Mouse (Mus musculus): ENCODE data around the gene Tek. TPM values are rescaled to one million over a fixed set of nuclear protein-coding genes. Genes with fewer than 3 reads are reported as not detected.

Tek gene
- polyA plus RNA-seq, 1 experiment from 2014 or later = 12.1 TPM

DNA sequence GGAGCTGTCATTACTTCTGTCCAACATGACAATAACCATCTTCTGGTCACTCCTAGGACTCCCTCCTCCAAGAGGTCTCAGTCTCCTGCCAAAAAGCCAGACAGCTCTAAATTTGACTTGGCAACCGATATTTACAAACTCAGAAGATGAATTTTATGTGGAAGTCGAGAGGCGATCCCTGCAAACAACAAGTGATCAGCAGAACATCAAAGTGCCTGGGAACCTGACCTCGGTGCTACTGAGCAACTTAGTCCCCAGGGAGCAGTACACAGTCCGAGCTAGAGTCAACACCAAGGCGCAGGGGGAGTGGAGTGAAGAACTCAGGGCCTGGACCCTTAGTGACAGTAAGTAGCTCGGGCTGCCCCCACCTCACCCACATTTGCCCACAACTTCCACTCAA, 98.0 kb downstream of the Tek start:
- H3K9me3 ChIP-seq (ENCODE audit: control insufficient read depth, low read length) = no peaks in the 10 kb centered on the region
- no peak overlapping the region for H3K4me2 ChIP-seq (ENCODE audit: low read length)
- no peaks in the 10 kb centered on the region for H3K36me3 ChIP-seq (ENCODE audit: control insufficient read depth, insufficient read depth, low read length)
- H3K27me3 ChIP-seq (replicated peaks; ENCODE audit: control insufficient read depth, insufficient read depth, low read length) = no peaks in the 10 kb centered on the region
- 67% methylated on average over 7 of the region's 7 CpGs for WGBS
- H3K9ac ChIP-seq (ENCODE audit: low read length) = no peak overlapping the region
- no peak overlapping the region for H3K27ac ChIP-seq (ENCODE audit: low read depth)
- H3K4me3 ChIP-seq (ENCODE audit: low read depth, low read length) = no peak overlapping the region
- H3K4me1 ChIP-seq (replicated peaks; ENCODE audit: control insufficient read depth, insufficient read depth, low read length) = no peaks in the 10 kb centered on the region
- ATAC-seq (replicated peaks; ENCODE audit: low FRiP score, low TSS enrichment, low read depth) (no peak), DNase-seq (ENCODE audit: low spot score) (no peak)

DNA sequence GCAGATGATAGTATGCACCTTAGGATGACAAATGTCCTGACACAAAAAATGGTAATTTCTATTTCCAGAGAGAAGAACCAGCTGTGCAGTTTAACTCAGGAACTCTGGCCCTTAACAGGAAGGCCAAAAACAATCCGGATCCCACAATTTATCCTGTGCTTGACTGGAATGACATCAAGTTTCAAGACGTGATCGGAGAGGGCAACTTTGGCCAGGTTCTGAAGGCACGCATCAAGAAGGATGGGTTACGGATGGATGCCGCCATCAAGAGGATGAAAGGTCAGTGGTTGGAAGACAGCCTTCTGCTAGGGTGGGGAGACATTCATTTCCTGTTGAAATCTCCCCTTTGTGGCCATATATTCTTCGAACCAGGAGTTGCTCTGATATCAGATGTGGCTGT, 114.2 kb downstream of the Tek start:
- Histone ChIP-seq H3K36me3 (ENCODE audit: control insufficient read depth, insufficient read depth, low read length) (no peaks in the 10 kb centered on the region), H3K27ac (ENCODE audit: low read depth) (no peak overlapping the region), H3K9me3 (ENCODE audit: control insufficient read depth, low read length) (no peaks in the 10 kb centered on the region), H3K27me3 (replicated peaks; ENCODE audit: control insufficient read depth, insufficient read depth, low read length) (no peaks in the 10 kb centered on the region), H3K4me1 (replicated peaks; ENCODE audit: control insufficient read depth, insufficient read depth, low read length) (no peaks in the 10 kb centered on the region), H3K4me2 (ENCODE audit: low read length) (no peak overlapping the region), H3K9ac (ENCODE audit: low read length) (no peak overlapping the region), H3K4me3 (ENCODE audit: low read depth, low read length) (no peak overlapping the region)
- DNase-seq (ENCODE audit: low spot score) (no peak), ATAC-seq (replicated peaks; ENCODE audit: low FRiP score, low TSS enrichment, low read depth) (no peak)
- WGBS = 85% methylated on average over 7 of the region's 7 CpGs

DNA sequence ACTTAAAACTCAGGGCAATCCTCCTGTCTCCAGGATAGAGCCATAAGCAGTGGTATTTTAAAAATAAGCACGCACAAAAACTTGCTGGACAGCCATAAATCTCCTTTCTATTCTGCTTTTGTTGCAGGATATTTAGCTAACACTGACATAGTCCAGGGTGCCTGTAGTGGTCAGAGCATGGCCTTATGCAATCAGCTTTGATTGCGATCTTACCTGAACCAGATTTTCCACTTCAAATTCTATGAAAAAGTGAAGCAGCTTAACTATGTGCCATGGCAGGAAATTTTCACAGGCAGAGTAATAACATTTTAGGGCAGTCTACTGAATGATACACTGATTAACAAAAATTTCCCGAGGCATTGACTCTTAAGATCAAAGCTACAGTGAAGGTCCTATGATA, 115.2 kb downstream of the Tek start:
- no peak overlapping the region for H3K27ac ChIP-seq (ENCODE audit: low read depth)
- no peaks in the 10 kb centered on the region for H3K9me3 ChIP-seq (ENCODE audit: control insufficient read depth, low read length)
- DNase-seq (ENCODE audit: low spot score) (no peak), ATAC-seq (replicated peaks; ENCODE audit: low FRiP score, low TSS enrichment, low read depth) (no peak)
- H3K36me3 ChIP-seq (ENCODE audit: control insufficient read depth, insufficient read depth, low read length) = no peaks in the 10 kb centered on the region
- 54% methylated on average over 3 of the region's 3 CpGs for WGBS
- H3K4me1 ChIP-seq (replicated peaks; ENCODE audit: control insufficient read depth, insufficient read depth, low read length) = no peaks in the 10 kb centered on the region
- H3K4me3 ChIP-seq (ENCODE audit: low read depth, low read length) = no peak overlapping the region
- H3K4me2 ChIP-seq (ENCODE audit: low read length) = no peak overlapping the region
- no peak overlapping the region for H3K9ac ChIP-seq (ENCODE audit: low read length)
- H3K27me3 ChIP-seq (replicated peaks; ENCODE audit: control insufficient read depth, insufficient read depth, low read length) = no peaks in the 10 kb centered on the region

DNA sequence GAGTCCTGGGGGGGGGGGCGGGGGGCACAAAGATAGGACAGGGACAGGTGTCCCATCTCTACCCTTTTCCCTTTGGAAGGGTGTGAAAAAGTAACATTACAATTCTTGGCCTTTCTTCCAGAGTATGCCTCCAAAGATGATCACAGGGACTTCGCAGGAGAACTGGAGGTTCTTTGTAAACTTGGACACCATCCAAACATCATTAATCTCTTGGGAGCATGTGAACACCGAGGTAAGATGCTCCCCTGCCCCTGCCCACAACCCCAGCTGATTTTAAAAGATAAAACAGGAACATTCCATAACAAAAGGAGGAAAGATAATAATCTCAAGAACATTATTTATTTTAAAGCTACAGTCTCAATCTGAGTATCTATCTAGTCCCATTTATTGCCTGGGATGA, 116.1 kb downstream of the Tek start:
- no peaks in the 10 kb centered on the region for H3K4me1 ChIP-seq (replicated peaks; ENCODE audit: control insufficient read depth, insufficient read depth, low read length)
- H3K4me3 ChIP-seq (ENCODE audit: low read depth, low read length) = no peak overlapping the region
- no peaks in the 10 kb centered on the region for H3K27me3 ChIP-seq (replicated peaks; ENCODE audit: control insufficient read depth, insufficient read depth, low read length)
- DNase-seq (ENCODE audit: low spot score) (no peak), ATAC-seq (replicated peaks; ENCODE audit: low FRiP score, low TSS enrichment, low read depth) (no peak)
- H3K9me3 ChIP-seq (ENCODE audit: control insufficient read depth, low read length) = no peaks in the 10 kb centered on the region
- no peak overlapping the region for H3K9ac ChIP-seq (ENCODE audit: low read length)
- 26% methylated on average over 3 of the region's 3 CpGs for WGBS
- no peaks in the 10 kb centered on the region for H3K36me3 ChIP-seq (ENCODE audit: control insufficient read depth, insufficient read depth, low read length)
- no peak overlapping the region for H3K27ac ChIP-seq (ENCODE audit: low read depth)
- no peak overlapping the region for H3K4me2 ChIP-seq (ENCODE audit: low read length)

DNA sequence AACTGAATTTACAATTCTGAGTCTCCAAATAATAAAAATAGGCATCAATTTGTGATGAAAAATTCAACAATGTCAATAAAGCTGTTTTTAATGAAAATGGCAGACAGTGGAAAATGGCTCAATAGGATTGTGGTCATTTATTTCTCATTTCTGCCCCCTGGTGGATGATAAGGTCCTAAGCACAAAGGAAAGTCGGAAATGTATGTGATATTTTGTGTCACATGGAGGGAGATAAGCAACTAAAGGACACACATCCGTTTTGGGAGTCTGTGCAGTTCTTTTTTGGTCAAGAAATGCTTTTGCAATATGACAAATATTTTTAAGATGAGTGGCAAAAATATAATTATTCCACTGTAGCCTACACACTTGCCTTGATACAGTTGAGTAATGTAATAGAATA, 161.7 kb downstream of the Tek start:
- H3K9me3 ChIP-seq (ENCODE audit: control insufficient read depth, low read length) = no peaks in the 10 kb centered on the region
- no peak overlapping the region for H3K27ac ChIP-seq (ENCODE audit: low read depth)
- H3K9ac ChIP-seq (ENCODE audit: low read length) = no peak overlapping the region
- H3K27me3 ChIP-seq (replicated peaks; ENCODE audit: control insufficient read depth, insufficient read depth, low read length) = no peaks in the 10 kb centered on the region
- H3K4me3 ChIP-seq (ENCODE audit: low read depth, low read length) = no peak overlapping the region
- no peaks in the 10 kb centered on the region for H3K36me3 ChIP-seq (ENCODE audit: control insufficient read depth, insufficient read depth, low read length)
- WGBS = 28% methylated on average over 2 of the region's 2 CpGs
- no peak for DNase-seq (ENCODE audit: low spot score)
- ATAC-seq (replicated peaks; ENCODE audit: low FRiP score, low TSS enrichment, low read depth) = no peak
- H3K4me1 ChIP-seq (replicated peaks; ENCODE audit: control insufficient read depth, insufficient read depth, low read length) = no peaks in the 10 kb centered on the region
- no peak overlapping the region for H3K4me2 ChIP-seq (ENCODE audit: low read length)

DNA sequence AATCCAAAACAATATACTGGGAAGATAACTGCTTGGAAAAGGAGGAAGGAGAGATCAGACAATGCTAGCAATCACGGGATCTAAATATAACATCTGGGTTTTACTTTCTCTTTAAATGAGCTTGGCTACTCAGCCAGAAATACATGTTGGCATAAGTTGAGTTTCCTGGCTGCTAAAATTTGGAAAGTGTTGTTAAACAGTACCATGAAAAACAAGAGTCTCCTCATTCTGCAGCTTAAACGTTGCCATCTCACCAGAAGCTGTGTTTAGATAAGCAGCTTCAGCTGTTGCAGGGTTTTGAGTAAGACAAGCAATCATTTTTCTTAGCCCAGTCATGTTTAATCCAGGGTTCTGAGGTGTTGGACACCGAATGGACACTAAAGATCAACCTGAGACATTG, 162.7 kb downstream of the Tek start:
- ATAC-seq (replicated peaks; ENCODE audit: low FRiP score, low TSS enrichment, low read depth) (no peak), DNase-seq (ENCODE audit: low spot score) (no peak)
- Histone ChIP-seq H3K9me3 (ENCODE audit: control insufficient read depth, low read length) (no peaks in the 10 kb centered on the region), H3K4me1 (replicated peaks; ENCODE audit: control insufficient read depth, insufficient read depth, low read length) (no peaks in the 10 kb centered on the region), H3K36me3 (ENCODE audit: control insufficient read depth, insufficient read depth, low read length) (no peaks in the 10 kb centered on the region), H3K4me3 (ENCODE audit: low read depth, low read length) (no peak overlapping the region), H3K4me2 (ENCODE audit: low read length) (no peak overlapping the region), H3K9ac (ENCODE audit: low read length) (no peak overlapping the region), H3K27me3 (replicated peaks; ENCODE audit: control insufficient read depth, insufficient read depth, low read length) (no peaks in the 10 kb centered on the region), H3K27ac (ENCODE audit: low read depth) (no peak overlapping the region)
- 44% methylated on average over 3 of the region's 3 CpGs for WGBS

Other genes with a start within 250 kb of the Tek start
- gene Gm10306, start 182.7 kb upstream of the Tek start, polyA plus RNA-seq (2014; fragmentation: Nextera tagmentation; extraction: Ambion mirVana) = not detected in 2 replicates
- 17.2 and 19.3 TPM in 2 replicates for gene Caap1, start 182.5 kb upstream of the Tek start, polyA plus RNA-seq (2014; fragmentation: Nextera tagmentation; extraction: Ambion mirVana)
- 63.9 and 67.2 TPM in 2 replicates for gene Plaa, start 136.0 kb upstream of the Tek start, polyA plus RNA-seq (2014; fragmentation: Nextera tagmentation; extraction: Ambion mirVana)
- gene Ift74, start 124.8 kb upstream of the Tek start, polyA plus RNA-seq (2014; fragmentation: Nextera tagmentation; extraction: Ambion mirVana) = 24.2 and 26.2 TPM in 2 replicates
- gene Lrrc19, start 89.1 kb upstream of the Tek start, polyA plus RNA-seq (2014; fragmentation: Nextera tagmentation; extraction: Ambion mirVana) = 0.46 and 0.47 TPM in 2 replicates
- gene Eqtn, start 189.6 kb downstream of the Tek start, polyA plus RNA-seq (2014; fragmentation: Nextera tagmentation; extraction: Ambion mirVana) = not detected in 2 replicates
- 32.4 and 36.7 TPM in 2 replicates for gene Mysm1, start 239.8 kb downstream of the Tek start, polyA plus RNA-seq (2014; fragmentation: Nextera tagmentation; extraction: Ambion mirVana)